Mouse (Mus musculus) heart, adult 2 months (tissue): ENCODE measurements around the gene Bicd2. TPM values are rescaled to one million over a fixed set of nuclear protein-coding genes. Genes with fewer than 3 reads are reported as not detected.

Experiments
- DNase-seq, 2 experiments: peaks; one replicate each; pipeline ENCODE4 v3.0.0; 2021
- H3K27ac ChIP-seq: fragments of 200-600 bp; 2 replicates; pipeline ENCODE4 v1.8.1; 2022
- H3K27me3 ChIP-seq: fragments of 200-500 bp; 2 replicates; pipeline ENCODE4 v1.6.1; 2012; ENCODE audit warnings: mild to moderate bottlenecking, low read length, inconsistent platforms, mixed read lengths; ENCODE audit not compliant: control insufficient read depth, insufficient read depth
- H3K36me3 ChIP-seq: fragments of 200-500 bp; 2 replicates; pipeline ENCODE4 v1.6.1; 2012; ENCODE audit warnings: low read length, inconsistent platforms; ENCODE audit not compliant: control insufficient read depth, insufficient read depth
- H3K4me1 ChIP-seq: fragments of 200-500 bp; 2 replicates; pipeline ENCODE4 v1.6.1; 2011; ENCODE audit warnings: low read length; ENCODE audit not compliant: control insufficient read depth, insufficient read depth
- H3K4me3 ChIP-seq: fragments of 200-600 bp; 2 replicates; pipeline ENCODE4 v1.8.1; 2022
- H3K79me2 ChIP-seq: fragments of 200-500 bp; replicated peaks from 2 replicates; pipeline ENCODE4 v1.6.1; 2012; ENCODE audit warnings: mild to moderate bottlenecking, inconsistent platforms, low read length, moderate library complexity, mixed read lengths; ENCODE audit not compliant: control insufficient read depth, insufficient read depth
- H3K9ac ChIP-seq: fragments of 200-500 bp; 2 replicates; pipeline ENCODE4 v1.6.1; 2012; ENCODE audit warnings: low read depth, mild to moderate bottlenecking, control low read depth, inconsistent platforms, low read length, mixed read lengths
- CTCF ChIP-seq: fragments of 200-600 bp; IDR thresholded peaks from 2 replicates; pipeline ENCODE4 v1.8.1; 2022; ENCODE audit warnings: antibody characterized with exemption, mild to moderate bottlenecking, moderate library complexity
- EP300 ChIP-seq: fragments of 200-500 bp; IDR thresholded peaks from 2 replicates; pipeline ENCODE4 v1.6.1; 2011; ENCODE audit warnings: low read depth, low read length, control low read depth; ENCODE audit not compliant: insufficient read depth
- POLR2A ChIP-seq: fragments of 200-500 bp; IDR thresholded peaks from 2 replicates; pipeline ENCODE4 v1.6.1; 2011; ENCODE audit warnings: mild to moderate bottlenecking, low read depth, low read length, control low read depth; ENCODE audit not compliant: insufficient read depth
- WGBS: fragments of 180-500 bp; shearing (Covaris S2); methylation state at CpG from one replicate; pipeline ENCODE4 v1.1.7; 2018; 5-methylcytosine and 5-hydroxymethylcytosine counted together
- intact Hi-C: fragments of 180-260 bp; cut with DNase I; formaldehyde crosslinking; loops from one replicate; pipeline ENCODE4 v1.15.1; 2025
- polyA plus RNA-seq: library from polyadenylated mRNA; depleted of rRNA; stranded (reverse); fragments of >200 nt; gene quantifications from 2 replicates; pipeline ENCODE4 v1.2.3, GENCODE M21; 2012
- total RNA-seq, 2 experiments: library from RNA; stranded (reverse); gene quantifications; 2 replicates each; pipeline ENCODE4 v1.2.3; 2021

Gene Bicd2
- total and polyA plus RNA-seq, 3 experiments: 44.5 to 77.6 (median 72.4) TPM

GRCm38 (mm10) chr13:49353422-49353821, 12.0 kb downstream of the Bicd2 start:
- intact Hi-C loops: loop anchor here (2.0 kb wide), 1 partner anchor 17 kb away; no protein-coding TSS in a partner anchor
- peak overlapping the region; percentile 94 for H3K27ac ChIP-seq
- no peak overlapping the region for H3K4me3 ChIP-seq
- peaks cover 35% of the 10 kb centered on the region for H3K36me3 ChIP-seq
- H3K79me2 ChIP-seq: peaks cover 5% of the 10 kb centered on the region
- peaks cover 56% of the 10 kb centered on the region for H3K4me1 ChIP-seq
- TF ChIP-seq POLR2A (no peak), EP300 (0 out of 2 replicates have a peak, but pooled peaks have one; percentile 26)
- H3K27me3 ChIP-seq: no peaks in the 10 kb centered on the region
- DNase-seq: peak in 1 of 2 experiments; percentile 30
- H3K9ac ChIP-seq: no peak overlapping the region

DNA sequence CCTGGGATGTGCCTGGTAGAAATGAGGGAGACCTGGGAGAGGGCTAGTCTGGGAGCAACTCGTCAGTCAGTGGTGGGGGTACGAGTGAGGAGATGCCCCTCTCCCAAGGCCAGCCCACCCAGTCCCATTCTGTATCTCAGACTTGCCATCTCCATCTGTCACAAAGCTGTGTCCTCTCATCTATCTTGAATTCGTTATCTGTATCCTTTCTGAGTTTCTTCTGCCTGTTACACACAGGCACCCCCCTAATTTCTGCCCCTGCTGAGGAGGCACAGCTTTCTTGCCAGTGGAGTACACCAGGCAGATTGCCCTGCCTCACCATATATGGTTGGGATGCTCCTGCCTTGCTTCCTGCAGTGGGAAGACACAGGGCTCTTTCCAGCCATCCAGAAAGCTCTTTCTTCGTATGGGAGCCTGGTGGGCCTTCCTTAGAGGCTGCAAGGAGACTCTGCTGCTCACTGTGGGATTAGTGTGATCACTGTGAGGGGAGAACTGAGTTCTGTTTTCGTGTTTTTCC, 12.7 kb downstream of the Bicd2 start:
- H3K27me3 ChIP-seq: no peaks in the 10 kb centered on the region
- peak in 1 of 2 experiments; percentile 31 for DNase-seq
- WGBS: 62% methylated on average over 5 of the region's 5 CpGs
- TF ChIP-seq EP300: no peak
- TF ChIP-seq POLR2A: no peak
- TF ChIP-seq CTCF: no peak
- no peak overlapping the region for H3K9ac ChIP-seq
- no peak overlapping the region for H3K4me3 ChIP-seq
- H3K4me1 ChIP-seq: peaks cover 57% of the 10 kb centered on the region
- H3K27ac ChIP-seq: peak overlapping the region; percentile 94
- peaks cover 32% of the 10 kb centered on the region for H3K36me3 ChIP-seq
- intact Hi-C loops: loop anchor here (2.0 kb wide), 1 partner anchor 17 kb away; no protein-coding TSS in a partner anchor
- peaks cover 9% of the 10 kb centered on the region for H3K79me2 ChIP-seq

GRCm38 (mm10) chr13:49355461-49356061, 14.2 kb downstream of the Bicd2 start:
- H3K27ac ChIP-seq: peak overlapping the region; percentile 94
- H3K27me3 ChIP-seq: no peaks in the 10 kb centered on the region
- peaks cover 23% of the 10 kb centered on the region for H3K36me3 ChIP-seq
- peak; percentile 64 to 65 for DNase-seq
- H3K4me3 ChIP-seq: 0 out of 2 replicates have a peak overlapping the region, but pooled peaks have one; percentile 9
- peaks cover 5% of the 10 kb centered on the region for H3K79me2 ChIP-seq
- WGBS: 29% methylated on average over 11 of the region's 11 CpGs
- peaks cover 53% of the 10 kb centered on the region for H3K4me1 ChIP-seq
- TF ChIP-seq EP300 (0 out of 2 replicates have a peak, but pooled peaks have one; percentile 10), CTCF (no peak)
- intact Hi-C loops: no loop called here
- H3K9ac ChIP-seq: peak overlapping the region; percentile 4; the same call in 1 of the 2 replicates

- Histone ChIP-seq H3K27me3 (no peaks in the 10 kb centered on the region), H3K27ac (peak overlapping the region; percentile 94), H3K4me1 (peaks cover 56% of the 10 kb centered on the region), H3K36me3 (peaks cover 25% of the 10 kb centered on the region), H3K9ac (no peak overlapping the region), H3K79me2 (peaks cover 5% of the 10 kb centered on the region), H3K4me3 (no peak overlapping the region)
- no peak for TF ChIP-seq CTCF
- peak; percentile 59; the same call in 1 of the 2 replicates for TF ChIP-seq EP300
- intact Hi-C loops: no loop called here
- WGBS: 23% methylated on average over 7 of the region's 7 CpGs
- peak; percentile 59 to 60 for DNase-seq
Observed at GRCm38 (mm10) chr13:49356090-49356489, 14.7 kb downstream of the Bicd2 start.

- Histone ChIP-seq H3K27ac (peak overlapping the region; percentile 94), H3K79me2 (peaks cover 6% of the 10 kb centered on the region), H3K27me3 (no peaks in the 10 kb centered on the region), H3K9ac (no peak overlapping the region), H3K4me3 (no peak overlapping the region), H3K4me1 (peaks cover 54% of the 10 kb centered on the region), H3K36me3 (peaks cover 28% of the 10 kb centered on the region)
- no peak for TF ChIP-seq EP300
- TF ChIP-seq POLR2A: no peak
- TF ChIP-seq CTCF: no peak
- 90% methylated on average over 8 of the region's 8 CpGs for WGBS
- intact Hi-C loops: no loop called here
- peak in 1 of 2 experiments; percentile 17 for DNase-seq
Observed at GRCm38 (mm10) chr13:49357367-49358026, 16.1 kb downstream of the Bicd2 start.

DNA sequence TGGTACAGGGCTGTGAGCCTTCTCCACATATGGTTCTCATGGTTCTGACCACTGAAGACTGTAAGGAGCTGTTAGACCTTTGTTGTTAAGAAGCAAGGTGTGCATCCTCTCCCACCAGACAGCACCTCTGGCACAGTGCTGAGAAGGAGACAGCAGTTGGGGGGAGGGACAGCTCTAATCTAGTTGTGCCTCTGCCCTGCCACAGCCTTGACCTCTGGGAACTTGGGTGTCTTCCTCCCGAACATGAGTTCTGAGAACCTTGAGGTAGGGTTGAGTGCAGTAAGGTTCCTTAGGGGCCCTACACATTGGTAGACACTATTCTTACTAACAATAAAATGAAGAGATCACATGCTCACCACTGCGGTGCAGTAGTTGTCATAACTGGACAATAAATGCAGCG, 16.8 kb downstream of the Bicd2 start:
- Histone ChIP-seq H3K4me1 (peaks cover 54% of the 10 kb centered on the region), H3K27ac (peak overlapping the region; percentile 94)

More for the DNA sequence above, 16.8 kb downstream of the Bicd2 start:
- no peak for TF ChIP-seq POLR2A
- no peak for TF ChIP-seq EP300
- TF ChIP-seq CTCF: no peak
- H3K79me2 ChIP-seq: peaks cover 8% of the 10 kb centered on the region
- no peak overlapping the region for H3K4me3 ChIP-seq
- peak in 1 of 2 experiments; percentile 24 for DNase-seq
- H3K36me3 ChIP-seq: peaks cover 32% of the 10 kb centered on the region
- H3K27me3 ChIP-seq: no peaks in the 10 kb centered on the region
- WGBS: 73% methylated on average over 3 of the region's 3 CpGs
- no peak overlapping the region for H3K9ac ChIP-seq
- intact Hi-C loops: no loop called here
